Mouse (Mus musculus): ENCODE data around the gene Eml6. TPM values are rescaled to one million over a fixed set of nuclear protein-coding genes. Genes with fewer than 3 reads are reported as not detected.
A peak's percentile ranks its signal among the peaks of the same experiment; 100 is the strongest.
"Not testable (repeated sequence)": the region's sequence is repeated elsewhere in the genome, so short reads cannot be mapped to it uniquely, and the experiment has no call there.

Eml6 gene
- polyA plus RNA-seq, 1 experiment from 2014 or later: 0.59 TPM

GRCm38 (mm10) chr11:29884355-29884754 is 141.5 kb downstream of the Eml6 start:
- 62% methylated on average over 1 of the region's 1 CpGs for WGBS
- Histone ChIP-seq H3K4me1 (no peaks in the 10 kb centered on the region), H3K27ac (no peak overlapping the region), H3K27me3 (ENCODE audit: insufficient read depth, poor library complexity, severe bottlenecking) (no peaks in the 10 kb centered on the region), H3K4me3 (no peak overlapping the region), H3K9me3 (no peaks in the 10 kb centered on the region), H3K36me3 (no peaks in the 10 kb centered on the region)
- DNase-seq (ENCODE audit: low spot score): no peak

- Histone ChIP-seq H3K36me3 (no peaks in the 10 kb centered on the region), H3K27ac (no peak overlapping the region), H3K4me3 (no peak overlapping the region), H3K27me3 (ENCODE audit: insufficient read depth, poor library complexity, severe bottlenecking) (no peaks in the 10 kb centered on the region), H3K9me3 (no peaks in the 10 kb centered on the region), H3K4me1 (no peaks in the 10 kb centered on the region)
- whole genome bisulfite sequencing: 72% methylated on average over 4 of the region's 4 CpGs
- no peak for DNase-seq (ENCODE audit: low spot score)
Measured at GRCm38 (mm10) chr11:29883024-29883423, 142.8 kb downstream of the Eml6 start.

- no peaks in the 10 kb centered on the region for H3K36me3 ChIP-seq
- no peaks in the 10 kb centered on the region for H3K27me3 ChIP-seq (ENCODE audit: insufficient read depth, poor library complexity, severe bottlenecking)
- no peak for DNase-seq (ENCODE audit: low spot score)
- H3K9me3 ChIP-seq: no peaks in the 10 kb centered on the region
- no peak overlapping the region for H3K27ac ChIP-seq
- H3K4me3 ChIP-seq: no peak overlapping the region
- no peaks in the 10 kb centered on the region for H3K4me1 ChIP-seq
- 77% methylated on average over 2 of the region's 2 CpGs for WGBS
Measured at GRCm38 (mm10) chr11:29879641-29880040, 146.2 kb downstream of the Eml6 start.

GRCm38 (mm10) chr11:29877981-29878380 is 147.9 kb downstream of the Eml6 start:
- H3K4me3 ChIP-seq: no peak overlapping the region
- H3K4me1 ChIP-seq: no peaks in the 10 kb centered on the region
- H3K27ac ChIP-seq: no peak overlapping the region
- WGBS: 91% methylated on average over 1 of the region's 1 CpGs
- H3K9me3 ChIP-seq: no peaks in the 10 kb centered on the region
- no peaks in the 10 kb centered on the region for H3K27me3 ChIP-seq (ENCODE audit: insufficient read depth, poor library complexity, severe bottlenecking)
- H3K36me3 ChIP-seq: no peaks in the 10 kb centered on the region
- DNase-seq (ENCODE audit: low spot score): no peak

GRCm38 (mm10) chr11:29877280-29877679 is 148.6 kb downstream of the Eml6 start:
- H3K27me3 ChIP-seq (ENCODE audit: insufficient read depth, poor library complexity, severe bottlenecking): no peaks in the 10 kb centered on the region
- no peak for DNase-seq (ENCODE audit: low spot score)
- H3K36me3 ChIP-seq: no peaks in the 10 kb centered on the region
- H3K27ac ChIP-seq: no peak overlapping the region
- H3K9me3 ChIP-seq: no peaks in the 10 kb centered on the region
- no peaks in the 10 kb centered on the region for H3K4me1 ChIP-seq
- WGBS: 72% methylated on average over 3 of the region's 3 CpGs
- H3K4me3 ChIP-seq: no peak overlapping the region

- H3K4me1 ChIP-seq; H3K36me3 ChIP-seq; H3K9me3 ChIP-seq; H3K4me3 ChIP-seq; DNase-seq (ENCODE audit: low spot score); H3K27me3 ChIP-seq (ENCODE audit: insufficient read depth, poor library complexity, severe bottlenecking); H3K27ac ChIP-seq: not testable (repeated sequence)
- WGBS: 92% methylated on average over 1 of the region's 1 CpGs
Measured at GRCm38 (mm10) chr11:29874781-29875180, 151.1 kb downstream of the Eml6 start.

- WGBS: 81% methylated on average over 2 of the region's 2 CpGs
- H3K27me3 ChIP-seq (ENCODE audit: insufficient read depth, poor library complexity, severe bottlenecking): no peaks in the 10 kb centered on the region
Measured at GRCm38 (mm10) chr11:29870174-29870573, 155.7 kb downstream of the Eml6 start.

GRCm38 (mm10) chr11:29864269-29864668 is 161.6 kb downstream of the Eml6 start:
- Histone ChIP-seq H3K27me3 (ENCODE audit: insufficient read depth, poor library complexity, severe bottlenecking) (no peaks in the 10 kb centered on the region), H3K27ac (no peak overlapping the region), H3K36me3 (no peaks in the 10 kb centered on the region), H3K4me3 (no peak overlapping the region), H3K9me3 (no peaks in the 10 kb centered on the region), H3K4me1 (no peaks in the 10 kb centered on the region)
- DNase-seq (ENCODE audit: low spot score): no peak

More at GRCm38 (mm10) chr11:29870174-29870573, 155.7 kb downstream of the Eml6 start:
- no peaks in the 10 kb centered on the region for H3K36me3 ChIP-seq
- H3K27ac ChIP-seq: no peak overlapping the region
- no peak for DNase-seq (ENCODE audit: low spot score)
- H3K4me1 ChIP-seq: no peaks in the 10 kb centered on the region
- no peaks in the 10 kb centered on the region for H3K9me3 ChIP-seq
- H3K4me3 ChIP-seq: no peak overlapping the region

- no peak overlapping the region for H3K27ac ChIP-seq
- no peaks in the 10 kb centered on the region for H3K36me3 ChIP-seq
- H3K27me3 ChIP-seq (ENCODE audit: insufficient read depth, poor library complexity, severe bottlenecking): no peaks in the 10 kb centered on the region
- 51% methylated on average over 2 of the region's 2 CpGs for WGBS
- H3K4me3 ChIP-seq: no peak overlapping the region
- H3K4me1 ChIP-seq: no peaks in the 10 kb centered on the region
- H3K9me3 ChIP-seq: no peaks in the 10 kb centered on the region
- no peak for DNase-seq (ENCODE audit: low spot score)
Measured at GRCm38 (mm10) chr11:29861750-29862397, 164.0 kb downstream of the Eml6 start.

GRCm38 (mm10) chr11:29861040-29861439 is 164.8 kb downstream of the Eml6 start:
- WGBS: 73% methylated on average over 2 of the region's 2 CpGs
- Histone ChIP-seq H3K27me3 (ENCODE audit: insufficient read depth, poor library complexity, severe bottlenecking) (no peaks in the 10 kb centered on the region), H3K4me1 (no peaks in the 10 kb centered on the region), H3K4me3 (no peak overlapping the region), H3K27ac (no peak overlapping the region), H3K36me3 (no peaks in the 10 kb centered on the region), H3K9me3 (no peaks in the 10 kb centered on the region)
- no peak for DNase-seq (ENCODE audit: low spot score)

GRCm38 (mm10) chr11:29840606-29841227 is 185.1 kb downstream of the Eml6 start:
- H3K27ac ChIP-seq: peak overlapping the region; percentile 77; the same call in 1 of the 2 replicates
- no peaks in the 10 kb centered on the region for H3K9me3 ChIP-seq
- DNase-seq (ENCODE audit: low spot score): no peak
- 92% methylated on average over 3 of the region's 3 CpGs for WGBS
- H3K36me3 ChIP-seq: no peaks in the 10 kb centered on the region
- H3K4me1 ChIP-seq: no peaks in the 10 kb centered on the region
- H3K27me3 ChIP-seq (ENCODE audit: insufficient read depth, poor library complexity, severe bottlenecking): no peaks in the 10 kb centered on the region
- no peak overlapping the region for H3K4me3 ChIP-seq

GRCm38 (mm10) chr11:29839781-29840180 is 186.1 kb downstream of the Eml6 start:
- 33% methylated on average over 3 of the region's 3 CpGs for WGBS
- Histone ChIP-seq H3K4me1 (no peaks in the 10 kb centered on the region), H3K9me3 (no peaks in the 10 kb centered on the region), H3K27me3 (ENCODE audit: insufficient read depth, poor library complexity, severe bottlenecking) (no peaks in the 10 kb centered on the region), H3K4me3 (no peak overlapping the region), H3K27ac (peak overlapping the region; percentile 77), H3K36me3 (no peaks in the 10 kb centered on the region)
- peak; percentile 92 for DNase-seq (ENCODE audit: low spot score)

GRCm38 (mm10) chr11:29837066-29837465 is 188.8 kb downstream of the Eml6 start:
- H3K27ac ChIP-seq: no peak overlapping the region
- DNase-seq (ENCODE audit: low spot score): no peak
- no peaks in the 10 kb centered on the region for H3K27me3 ChIP-seq (ENCODE audit: insufficient read depth, poor library complexity, severe bottlenecking)
- no peaks in the 10 kb centered on the region for H3K36me3 ChIP-seq
- no peak overlapping the region for H3K4me3 ChIP-seq
- no peaks in the 10 kb centered on the region for H3K9me3 ChIP-seq
- H3K4me1 ChIP-seq: no peaks in the 10 kb centered on the region

- DNase-seq (ENCODE audit: low spot score): no peak
- Histone ChIP-seq H3K36me3 (no peaks in the 10 kb centered on the region), H3K4me1 (peaks cover 24% of the 10 kb centered on the region), H3K27me3 (ENCODE audit: insufficient read depth, poor library complexity, severe bottlenecking) (peaks cover 35% of the 10 kb centered on the region), H3K4me3 (no peak overlapping the region), H3K27ac (no peak overlapping the region), H3K9me3 (no peaks in the 10 kb centered on the region)
- WGBS: 74% methylated on average over 2 of the region's 2 CpGs
Measured at GRCm38 (mm10) chr11:29827729-29828128, 198.1 kb downstream of the Eml6 start.
